Mouse (Mus musculus) liver, embryonic 18 days (tissue): ENCODE measurements around the gene Prl3d1. TPM values are rescaled to one million over a fixed set of nuclear protein-coding genes. Genes with fewer than 3 reads are reported as not detected.

Source experiments
- polyA plus RNA-seq: library from polyadenylated mRNA; depleted of rRNA; stranded (reverse); fragments of >200 nt; gene quantifications from 2 replicates; pipeline ENCODE4 v1.2.3, GENCODE M21; 2012; rRNA removed

Prl3d1 gene
- polyA plus RNA-seq = not detected in 2 replicates

DNA sequence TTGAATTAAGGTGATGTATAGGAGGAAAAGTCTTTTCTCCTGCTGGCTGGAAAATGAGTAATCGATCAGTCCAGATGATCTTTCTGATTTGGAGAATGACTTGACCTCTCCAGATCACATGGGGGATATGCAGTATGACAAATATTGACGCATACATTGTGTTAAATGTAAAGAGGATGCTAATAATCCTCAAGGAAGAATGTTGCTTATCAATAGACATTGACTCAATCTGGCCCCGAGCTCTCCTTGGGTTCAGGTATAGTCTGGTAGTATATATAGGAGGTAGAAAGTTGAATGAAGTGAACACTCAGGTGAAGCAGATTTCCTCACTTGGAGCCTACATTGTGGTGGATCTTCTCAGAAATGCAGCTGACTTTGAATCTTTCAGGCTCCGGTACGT lies at the start of gene Prl3d1:
Gene Prl3d1, plus strand, starts transcription at position 301 of the 400 bp plus-strand sequence.

DNA sequence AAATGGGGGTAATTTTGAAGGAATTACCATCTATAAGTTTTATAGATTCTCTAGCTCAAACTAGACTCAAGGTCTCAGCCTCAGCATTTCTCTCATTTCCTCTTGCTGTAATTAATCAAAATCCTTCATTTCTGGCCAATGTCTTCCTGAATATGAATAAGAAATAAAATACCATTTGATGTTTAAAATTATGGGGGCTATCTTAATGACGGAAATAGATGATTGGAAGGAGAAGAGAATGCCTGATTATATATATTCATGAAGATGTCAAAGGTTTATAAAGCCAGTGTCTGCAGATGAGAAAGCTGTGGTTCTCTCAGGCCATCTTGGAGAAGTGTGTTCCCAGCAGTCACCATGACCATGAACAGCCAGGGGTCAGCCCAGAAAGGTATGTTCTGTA lies 36.7 kb upstream of the Prl3d1 start, which contains the start of gene Prl:
Gene Prl, plus strand, starts transcription at position 301 of the 400 bp plus-strand sequence.

DNA sequence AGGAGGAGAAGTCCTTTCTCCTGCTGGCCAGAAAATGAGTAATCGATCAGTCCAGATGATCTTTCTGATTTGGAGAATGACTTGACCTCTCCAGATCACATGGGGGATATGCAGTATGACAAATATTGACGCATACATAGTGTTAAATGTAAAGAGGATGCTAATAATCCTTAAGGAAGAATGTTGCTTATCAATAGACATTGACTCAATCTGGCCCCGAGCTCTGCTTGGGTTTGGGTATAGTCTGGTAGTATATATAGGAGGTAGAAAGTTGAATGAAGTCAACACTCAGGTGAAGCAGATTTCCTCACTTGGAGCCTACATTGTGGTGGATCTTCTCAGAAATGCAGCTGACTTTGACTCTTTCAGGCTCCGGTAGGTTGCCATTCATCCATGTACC lies 27.4 kb downstream of the Prl3d1 start, which contains the start of gene Prl3d2:
Gene Prl3d2, plus strand, starts transcription at position 301 of the 400 bp plus-strand sequence.

Other genes starting within 250 kb of the Prl3d1 start
- not detected in 2 replicates for gene Prl, start 36.6 kb upstream of the Prl3d1 start, polyA plus RNA-seq
- not detected in 2 replicates for gene Prl3d2, start 27.5 kb downstream of the Prl3d1 start, polyA plus RNA-seq
- not detected in 2 replicates for gene Prl3d3, start 62.6 kb downstream of the Prl3d1 start, polyA plus RNA-seq
- gene Prl3c1, start 102.5 kb downstream of the Prl3d1 start, polyA plus RNA-seq = not detected in 2 replicates
- gene Prl3b1, start 147.7 kb downstream of the Prl3d1 start, polyA plus RNA-seq = 0.09 and 0.11 TPM in 2 replicates
- gene Prl3a1, start 165.2 kb downstream of the Prl3d1 start, polyA plus RNA-seq = not detected in 2 replicates
- gene Prl6a1, start 218.4 kb downstream of the Prl3d1 start, polyA plus RNA-seq = not detected in 2 replicates